Mouse (Mus musculus) cerebellum, adult 9-10 months (tissue): ENCODE measurements around the gene Mgmt.

ENCODE experiments used
- DNase-seq: peaks from one replicate; pipeline ENCODE4 v3.0.0; 2022

Mgmt gene

DNA sequence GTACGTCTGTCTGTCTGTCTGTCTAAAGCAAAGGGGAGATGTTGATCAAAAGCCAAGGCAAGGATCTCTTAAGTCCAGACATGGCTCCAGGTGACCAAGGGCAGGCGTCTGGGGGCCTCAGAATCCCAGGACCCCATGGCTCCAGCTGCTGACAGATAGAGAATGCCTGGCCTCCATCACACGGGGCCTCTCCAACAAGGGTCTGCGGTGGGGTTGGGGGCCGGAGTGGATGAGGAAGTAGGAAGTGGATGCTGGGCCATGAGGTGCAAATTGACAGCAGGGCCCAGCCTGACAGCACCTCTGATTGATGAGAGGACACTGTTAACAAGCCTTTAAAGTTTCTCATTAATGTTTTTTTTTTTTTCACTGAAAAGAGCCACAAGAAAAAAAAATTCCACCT, 237.5 kb downstream of the Mgmt start:
- DNase-seq = no peak

DNA sequence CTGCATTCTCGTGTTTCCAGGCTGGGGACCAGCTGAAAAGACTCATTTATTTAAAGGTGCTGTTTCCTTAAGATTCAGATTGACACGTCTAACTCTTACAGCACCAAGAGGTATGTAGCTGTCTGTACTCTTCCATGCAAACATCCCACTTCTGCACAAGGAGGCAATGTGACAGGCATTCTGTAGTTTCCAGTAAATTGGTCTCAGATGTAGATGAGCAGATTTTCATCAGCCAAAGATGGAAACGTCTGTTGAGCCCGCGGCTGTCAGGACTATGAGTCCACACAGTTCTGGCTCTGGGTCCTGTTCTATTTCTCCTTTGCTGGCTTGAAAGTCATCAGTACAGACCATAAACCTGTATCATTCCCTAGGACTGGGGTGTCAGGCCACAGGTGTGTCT, 243.7 kb downstream of the Mgmt start:
- no peak for DNase-seq

DNA sequence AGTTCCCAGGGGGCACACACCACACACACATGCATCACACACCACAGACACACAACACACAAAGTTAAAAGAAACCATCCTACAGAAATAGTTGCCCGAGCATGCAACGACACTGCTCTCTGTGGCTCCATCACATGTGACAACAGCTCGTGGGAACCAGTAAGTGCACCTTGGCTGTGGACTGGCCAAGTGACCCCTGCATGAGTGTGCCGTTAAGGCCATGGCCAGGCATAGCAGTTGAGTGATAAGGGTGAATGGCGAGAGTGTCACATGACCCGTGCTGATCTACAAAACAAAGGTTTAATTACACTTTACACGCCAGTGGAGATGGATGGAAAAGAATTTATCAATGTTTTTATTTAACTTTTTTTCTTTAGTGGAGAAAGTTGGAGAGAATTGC, 245.9 kb downstream of the Mgmt start:
- DNase-seq = no peak

DNA sequence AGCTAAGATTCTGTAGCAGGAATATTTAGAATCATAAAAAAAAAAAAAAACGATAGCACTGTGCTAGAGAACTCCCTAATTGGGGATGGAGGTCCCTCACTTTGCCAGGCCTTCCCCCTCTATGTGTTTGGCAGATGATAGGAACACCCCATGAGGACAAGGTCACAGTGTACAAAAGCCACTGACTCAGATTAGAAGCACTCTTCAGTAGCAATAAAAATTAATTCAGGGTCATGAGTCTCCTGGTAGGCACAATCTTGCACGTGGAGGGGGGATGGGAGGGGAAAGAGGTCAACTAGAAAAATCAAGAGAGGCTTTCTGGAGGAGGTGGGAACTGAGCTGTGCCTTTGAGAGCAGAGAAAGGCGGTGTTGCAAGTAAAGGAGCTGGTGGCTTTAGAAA, 247.0 kb downstream of the Mgmt start:
- DNase-seq = no peak

DNA sequence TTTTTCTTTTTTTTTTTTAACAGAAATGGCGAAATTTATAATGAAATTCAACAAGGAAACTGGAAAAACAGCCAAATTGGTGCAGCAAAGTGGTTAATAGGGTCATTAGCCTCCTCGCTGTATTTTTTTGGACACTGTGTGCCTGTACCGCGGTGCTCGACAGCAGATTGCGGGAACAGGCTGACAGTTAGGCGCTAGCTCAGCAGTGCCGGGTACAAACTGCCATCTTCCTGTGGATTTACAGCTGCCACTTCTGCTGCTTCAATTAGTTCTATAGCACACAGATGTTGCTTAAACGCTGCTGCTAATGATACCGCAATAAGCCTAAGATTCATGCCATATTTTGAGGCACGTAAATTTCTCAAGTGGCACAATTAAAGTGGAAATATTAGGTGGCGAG, 252.7 kb downstream of the Mgmt start:
- no peak for DNase-seq

DNA sequence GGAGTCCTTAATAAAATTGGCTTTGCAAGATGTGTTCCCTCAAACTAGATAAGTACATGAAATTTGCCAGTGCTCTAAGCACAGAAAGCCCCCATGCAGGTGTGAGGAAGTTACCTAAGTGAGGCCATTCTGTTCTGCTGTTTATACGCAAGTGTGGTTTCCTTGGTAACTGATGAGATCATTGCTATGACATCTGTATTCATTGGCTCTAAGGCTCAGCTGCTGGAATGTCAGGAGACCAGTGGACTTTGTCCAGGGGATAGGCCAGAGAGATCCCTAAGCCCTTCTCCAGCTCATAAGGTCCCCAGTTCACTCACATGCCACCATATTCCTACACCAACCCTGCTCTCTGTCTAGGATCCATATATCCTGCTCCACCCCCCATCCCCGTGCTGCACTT, 257.4 kb downstream of the Mgmt start:
- DNase-seq = no peak

DNA sequence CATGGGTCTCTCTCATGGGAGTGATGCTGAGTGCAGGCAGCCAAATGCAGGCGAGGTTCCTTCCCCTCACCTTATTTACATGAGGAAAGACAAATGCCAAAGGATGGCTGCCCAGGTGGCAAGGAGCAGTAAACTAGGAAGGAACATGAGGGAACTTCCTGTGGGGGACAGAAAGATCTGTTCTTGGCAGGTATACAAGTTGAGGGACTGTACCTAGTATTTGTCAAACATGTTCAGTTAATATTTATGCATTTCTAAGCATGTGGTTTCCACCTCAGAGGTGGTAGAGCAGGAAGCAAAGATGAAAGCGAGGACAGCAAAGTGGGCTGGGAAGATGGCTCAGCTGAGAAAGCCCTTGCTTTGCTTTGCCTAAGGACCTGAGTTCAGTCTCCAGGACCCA, 260.2 kb downstream of the Mgmt start:
- DNase-seq = no peak

DNA sequence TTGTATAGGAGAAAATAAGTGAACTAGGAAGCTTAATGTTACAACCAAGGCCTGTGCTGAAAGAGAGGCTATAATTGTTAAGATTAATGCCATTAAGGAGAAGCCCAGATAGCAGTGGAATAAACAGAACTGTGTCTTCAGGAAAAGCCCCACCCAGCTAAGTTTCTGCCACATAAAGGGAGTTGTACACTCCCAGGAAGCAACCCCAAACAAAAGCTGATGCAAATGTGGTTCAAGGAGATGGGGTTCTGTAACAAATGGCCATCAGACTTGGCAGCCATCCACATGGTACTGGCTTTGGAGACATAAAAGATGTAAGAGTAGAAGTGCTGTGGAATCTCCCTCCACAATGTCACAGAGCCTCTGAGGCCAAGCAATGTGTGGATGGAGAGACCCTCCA, 264.7 kb downstream of the Mgmt start:
- DNase-seq = no peak

DNA sequence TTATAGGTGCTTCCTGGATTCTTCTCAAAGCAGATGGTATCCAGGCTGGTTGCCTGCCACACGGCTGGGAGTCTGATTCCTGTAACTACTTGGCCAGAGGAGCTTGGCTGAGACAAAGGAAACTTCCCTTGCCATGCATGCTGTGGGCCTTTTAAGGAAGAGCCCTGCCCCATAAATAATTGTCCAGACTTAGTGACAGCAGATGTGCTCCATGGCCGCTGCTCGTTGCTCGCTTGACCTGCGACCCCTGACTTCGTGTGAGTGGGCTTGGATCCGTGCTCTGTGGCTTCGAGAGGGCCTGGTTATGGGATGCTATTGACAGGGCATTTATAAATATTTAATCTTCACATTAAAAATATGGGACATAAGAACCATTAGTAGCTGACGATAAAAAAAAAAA, 277.9 kb downstream of the Mgmt start:
- no peak for DNase-seq
